In genomic region chr15:101976023-101976422, GRCm38 (mm10) we compare ENCODE assay signal across 7 mouse cellular contexts. TPM values are rescaled to one million over a fixed set of nuclear protein-coding genes. Genes with fewer than 3 reads are reported as not detected.
A peak's percentile ranks its signal among the peaks of the same experiment; 100 is the strongest.
DNase-seq lines count a peak whose midpoint lies in the region; ATAC-seq lines count a peak whose summit lies in the region.

No protein-coding gene starts in this region.

- H3K4me2 ChIP-seq in kidney, embryonic 15.5 days: no peak overlapping the region

- peak; percentile 76 for DNase-seq in gastrocnemius, adult 18-20 months (ENCODE audit: low spot score)
- peak; percentile 71 for DNase-seq in lung, postnatal 25 days (ENCODE audit: low spot score)
- no peak for DNase-seq in layer of hippocampus, postnatal 14 days (ENCODE audit: low spot score in 2 of 2)
- no peak for DNase-seq in left cerebral cortex, postnatal 25 days (ENCODE audit: low spot score in 2 of 2)
- DNase-seq in right cerebral cortex, postnatal 4 days: no peak

- peak; percentile 24; the same call in 1 of the 2 replicates for ATAC-seq in kidney, embryonic 15.5 days (replicated peaks; ENCODE audit: low FRiP score)

- H3K4me1 ChIP-seq in brown adipose tissue, adult 24 weeks (ENCODE audit: control insufficient read depth, insufficient read depth, insufficient read length, low read length): peaks cover 35% of the 10 kb centered on the region
- peaks cover 44% of the 10 kb centered on the region for H3K4me1 ChIP-seq in kidney, embryonic 15.5 days

- no peaks in the 10 kb centered on the region for H3K9me3 ChIP-seq in kidney, embryonic 15.5 days (replicated peaks)

- no peak overlapping the region for H3K9ac ChIP-seq in kidney, embryonic 15.5 days

- H3K4me3 ChIP-seq in brown adipose tissue, adult 24 weeks (ENCODE audit: insufficient read depth, low read depth, low read length): no peak overlapping the region
- no peak overlapping the region for H3K4me3 ChIP-seq in kidney, embryonic 15.5 days (replicated peaks)

- 0 out of 2 replicates have a peak, but pooled peaks cover 3% of the 10 kb centered on the region for H3K27me3 ChIP-seq in kidney, embryonic 15.5 days

- peak overlapping the region; percentile 90 for H3K27ac ChIP-seq in brown adipose tissue, adult 24 weeks (replicated peaks; ENCODE audit: low read depth, low read length)
- peak overlapping the region; percentile 95 for H3K27ac ChIP-seq in kidney, embryonic 15.5 days

- intact Hi-C loops in left cerebral cortex, postnatal 25 days (cut with DNase I): no loop called here

- 19% methylated on average over 5 of the region's 5 CpGs for WGBS in kidney, embryonic 15.5 days

- no peaks in the 10 kb centered on the region for H3K36me3 ChIP-seq in kidney, embryonic 15.5 days

RNA-seq across cellular contexts. Expression of gene Krt78, which starts 21.9 kb away (rescaled TPM):
- not detected in 2 replicates for polyA plus RNA-seq in brown adipose tissue, adult 24 weeks (2012; ENCODE audit: insufficient read depth, insufficient read length, missing spikeins)
- not detected for total RNA-seq in gastrocnemius, adult 18-20 months (2021)
- 0.04 and 0.15 TPM in 2 replicates for polyA plus RNA-seq in kidney, embryonic 15.5 days (2015; fragmentation: Nextera tagmentation; extraction: Ambion mirVana)
- total RNA-seq in layer of hippocampus, postnatal 14 days (2021): not detected
- total RNA-seq in left cerebral cortex, postnatal 25 days (2021): not detected

RNA-seq across cellular contexts. Expression of gene Krt8, which starts 28.3 kb away (rescaled TPM):
- polyA plus RNA-seq in brown adipose tissue, adult 24 weeks (2012; ENCODE audit: insufficient read depth, insufficient read length, missing spikeins): not detected in 2 replicates
- total RNA-seq in gastrocnemius, adult 18-20 months (2021): under 1 TPM; 0.16 to 0.21 TPM
- polyA plus RNA-seq in kidney, embryonic 15.5 days (2015; fragmentation: Nextera tagmentation; extraction: Ambion mirVana): 213 and 217 TPM in 2 replicates
- total RNA-seq in layer of hippocampus, postnatal 14 days (2021): 1 to 10 TPM in 1 of 2 experiments, under 1 TPM in 1; 0.31 to 1.6 TPM
- total RNA-seq in left cerebral cortex, postnatal 25 days (2021): under 1 TPM in 1 of 2 experiments, not detected in 1; 0.32 TPM

RNA-seq across cellular contexts. Expression of gene Krt79, which starts 35.9 kb away (rescaled TPM):
- 15.1 and 19.0 TPM in 2 replicates for polyA plus RNA-seq in brown adipose tissue, adult 24 weeks (2012; ENCODE audit: insufficient read depth, insufficient read length, missing spikeins)
- under 1 TPM in 1 of 2 experiments, not detected in 1; 0.28 TPM for total RNA-seq in gastrocnemius, adult 18-20 months (2021)
- polyA plus RNA-seq in kidney, embryonic 15.5 days (2015; fragmentation: Nextera tagmentation; extraction: Ambion mirVana): 0.45 and 0.53 TPM in 2 replicates
- under 1 TPM in 1 of 2 experiments, not detected in 1; 0.44 TPM for total RNA-seq in layer of hippocampus, postnatal 14 days (2021)
- not detected for total RNA-seq in left cerebral cortex, postnatal 25 days (2021)

RNA-seq across cellular contexts. Expression of gene Krt4, which starts 51.5 kb away (rescaled TPM):
- polyA plus RNA-seq in brown adipose tissue, adult 24 weeks (2012; ENCODE audit: insufficient read depth, insufficient read length, missing spikeins): not detected in 2 replicates
- not detected for total RNA-seq in gastrocnemius, adult 18-20 months (2021)
- polyA plus RNA-seq in kidney, embryonic 15.5 days (2015; fragmentation: Nextera tagmentation; extraction: Ambion mirVana): 2.4 and 7.5 TPM in 2 replicates
- total RNA-seq in layer of hippocampus, postnatal 14 days (2021): not detected
- not detected for total RNA-seq in left cerebral cortex, postnatal 25 days (2021)

RNA-seq across cellular contexts. Expression of gene Krt18, which starts 52.0 kb away (rescaled TPM):
- not detected in 2 replicates for polyA plus RNA-seq in brown adipose tissue, adult 24 weeks (2012; ENCODE audit: insufficient read depth, insufficient read length, missing spikeins)
- 1 to 10 TPM in 1 of 2 experiments, under 1 TPM in 1; 0.48 to 1.1 TPM for total RNA-seq in gastrocnemius, adult 18-20 months (2021)
- polyA plus RNA-seq in kidney, embryonic 15.5 days (2015; fragmentation: Nextera tagmentation; extraction: Ambion mirVana): 176 and 180 TPM in 2 replicates
- total RNA-seq in layer of hippocampus, postnatal 14 days (2021): 1 to 10 TPM in 1 of 2 experiments, under 1 TPM in 1; 0.45 to 3.4 TPM
- total RNA-seq in left cerebral cortex, postnatal 25 days (2021): under 1 TPM in 1 of 2 experiments, not detected in 1; 0.69 TPM

Comparison
In these comparisons a context has a peak if more than half of its experiments do, and no peak if none do; other contexts are left out.
1. DNase-seq: peak in gastrocnemius, adult 18-20 months (single experiment) and lung, postnatal 25 days (single experiment); none in layer of hippocampus, postnatal 14 days (0 of 2), left cerebral cortex, postnatal 25 days (0 of 2) and right cerebral cortex, postnatal 4 days (single experiment).